8 mouse cellular contexts compared by ENCODE assay signal in the genomic region with DNA sequence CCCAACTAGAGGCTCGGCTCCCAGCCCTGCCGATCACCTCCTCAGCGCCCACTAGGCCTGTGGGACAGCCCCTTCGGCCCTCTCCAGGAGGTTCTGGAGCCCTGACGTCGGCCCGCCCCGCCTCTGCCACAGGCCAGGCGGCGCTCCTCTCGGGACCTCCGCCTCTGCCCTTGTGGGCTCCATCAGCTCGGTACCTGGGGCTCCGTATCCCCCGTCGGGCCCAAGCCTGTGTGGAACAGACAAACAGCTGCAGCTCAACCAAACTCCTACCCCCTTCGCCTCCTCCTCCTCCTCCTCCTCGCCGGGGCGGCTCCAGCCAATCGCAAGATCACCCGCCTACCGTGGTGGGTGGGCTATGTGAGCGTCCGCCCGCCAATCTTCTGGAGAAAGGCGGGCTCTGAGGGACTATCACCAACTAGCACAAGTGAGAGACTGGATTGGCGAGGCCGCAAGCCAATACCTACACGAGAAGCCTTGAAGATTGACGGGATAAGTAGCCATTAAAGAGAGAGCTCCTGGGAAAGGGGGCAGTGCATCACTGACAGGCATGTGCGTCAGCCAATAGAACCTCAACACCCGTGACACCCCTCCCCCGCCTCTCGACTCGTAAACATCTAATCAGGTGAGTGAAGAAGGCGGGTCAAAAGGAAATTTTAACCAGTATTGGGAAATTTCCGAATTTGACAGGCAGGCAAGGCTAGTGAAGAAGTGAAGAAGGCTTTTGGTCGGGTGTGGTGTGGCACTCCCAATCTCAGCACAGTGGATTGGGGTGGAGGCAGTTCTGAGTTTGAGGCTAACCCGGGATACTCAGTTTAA. TPM values are rescaled to one million over a fixed set of nuclear protein-coding genes. Genes with fewer than 3 reads are reported as not detected.
DNase-seq lines count a peak whose midpoint lies in the region; ATAC-seq and TF ChIP-seq lines count a peak whose summit lies in the region.

A gene (minus strand): TSS at position 273 of the 816 bp plus-strand sequence.

- peak; percentile 99 for DNase-seq in MEL (ENCODE audit: low read depth, low spot score)
- DNase-seq in cerebellum, adult 2 months = peak; percentile 99 to 100
- peak; percentile 99 for DNase-seq in forebrain, postnatal 0 days
- peak; percentile 97 for DNase-seq in heart, postnatal 4 days
- DNase-seq in layer of hippocampus, adult 8-10 months (ENCODE audit: low spot score in 2 of 2) = peak; percentile 100
- peak; percentile 99 for DNase-seq in ovary, adult 18-20 months (ENCODE audit: low spot score)
- peak; percentile 99 for DNase-seq in thymus, postnatal 0 days (ENCODE audit: low spot score)

- H3K27me3 ChIP-seq in MEL (ENCODE audit: control insufficient read depth in 1 of 2, insufficient read depth in 2 of 2, low read length in 2 of 2) = no peaks in the 10 kb centered on the region
- H3K27me3 ChIP-seq in cerebellum, adult 2 months (ENCODE audit: control insufficient read depth, insufficient read depth, low read length) = no peaks in the 10 kb centered on the region
- no peaks in the 10 kb centered on the region for H3K27me3 ChIP-seq in forebrain, postnatal 0 days (ENCODE audit: insufficient read depth, low read length)
- no peaks in the 10 kb centered on the region for H3K27me3 ChIP-seq in lung, embryonic 15.5 days

- peak; percentile 98 for ATAC-seq in forebrain, postnatal 0 days
- ATAC-seq in lung, embryonic 15.5 days (ENCODE audit: borderline replicate concordance, extremely low read depth, low FRiP score, low TSS enrichment) = peak; percentile 99

- peak within 1 kb of the TSS; percentile 79 for H3K4me2 ChIP-seq in forebrain, postnatal 0 days (ENCODE audit: low read depth)
- peak within 1 kb of the TSS; percentile 74 for H3K4me2 ChIP-seq in lung, embryonic 15.5 days

- peaks cover 0 to 4% of the 10 kb centered on the region in 2 experiments; a peak in 2 of 4 replicates for H3K4me1 ChIP-seq in MEL (ENCODE audit: control insufficient read depth in 1 of 2, insufficient read depth in 2 of 2, low read length in 2 of 2)
- no peaks in the 10 kb centered on the region; the same call in 1 of the 2 replicates for H3K4me1 ChIP-seq in cerebellum, adult 2 months (ENCODE audit: control insufficient read depth, insufficient read depth, low read length)
- no peaks in the 10 kb centered on the region for H3K4me1 ChIP-seq in forebrain, postnatal 0 days (ENCODE audit: insufficient read depth)
- peaks cover 14% of the 10 kb centered on the region for H3K4me1 ChIP-seq in lung, embryonic 15.5 days

- peak within 1 kb of the TSS; percentile 35 for H3K27ac ChIP-seq in MEL (ENCODE audit: control insufficient read depth, low read depth, low read length)
- peak within 1 kb of the TSS; percentile 84 for H3K27ac ChIP-seq in cerebellum, adult 2 months (ENCODE audit: insufficient read depth, low read length)
- H3K27ac ChIP-seq in forebrain, postnatal 0 days (ENCODE audit: low read depth, low read length) = peak within 1 kb of the TSS; percentile 94
- H3K27ac ChIP-seq in lung, embryonic 15.5 days = peak within 1 kb of the TSS; percentile 98

- WGBS in cerebellum, adult 2 months = 1% methylated on average over 40 of the region's 40 CpGs
- WGBS in forebrain, postnatal 0 days = under 1% methylated on average over 40 of the region's 40 CpGs
- 1% methylated on average over 40 of the region's 40 CpGs for WGBS in lung, embryonic 15.5 days

- peak; percentile 61 to 87; a peak in 3 of 4 replicates for TF ChIP-seq POLR2A in MEL (IDR thresholded peaks at IDR 0.05; ENCODE audit: control insufficient read depth in 1 of 2, insufficient read depth in 1 of 2, low read depth in 1 of 2, low read length in 2 of 2, poor library complexity in 1 of 2)
- TF ChIP-seq POLR2A in cerebellum, adult 2 months (IDR thresholded peaks at IDR 0.05; ENCODE audit: borderline replicate concordance, insufficient read depth, low read length) = peak; percentile 85

- H3K9me3 ChIP-seq in MEL (replicated peaks; ENCODE audit: insufficient read depth, low read length) = no peaks in the 10 kb centered on the region
- no peaks in the 10 kb centered on the region for H3K9me3 ChIP-seq in forebrain, postnatal 0 days (ENCODE audit: low read length)
- H3K9me3 ChIP-seq in lung, embryonic 15.5 days = no peaks in the 10 kb centered on the region

- peaks cover 4% of the 10 kb centered on the region; the same call in 1 of the 2 replicates for H3K79me2 ChIP-seq in MEL (ENCODE audit: control insufficient read depth, insufficient read depth, low read length, poor library complexity)

- peaks cover 0 to 9% of the 10 kb centered on the region in 2 experiments; a peak in 3 of 4 replicates for H3K36me3 ChIP-seq in MEL (ENCODE audit: control insufficient read depth in 1 of 2, insufficient read depth in 2 of 2, low read length in 2 of 2)
- H3K36me3 ChIP-seq in forebrain, postnatal 0 days (ENCODE audit: insufficient read depth) = no peaks in the 10 kb centered on the region
- H3K36me3 ChIP-seq in lung, embryonic 15.5 days = peaks cover 36% of the 10 kb centered on the region

- no peak for TF ChIP-seq CTCF in MEL (IDR thresholded peaks at IDR 0.05 in 2 of 3, conservative IDR thresholded peaks at IDR 0.05 in 1 of 3; ENCODE audit: control insufficient read depth in 1 of 3, insufficient read depth in 1 of 3, low read depth in 2 of 3, low read length in 3 of 3, poor library complexity in 1 of 3, severe bottlenecking in 1 of 3)
- no peak for TF ChIP-seq CTCF in cerebellum, adult 2 months (IDR thresholded peaks at IDR 0.05; ENCODE audit: borderline replicate concordance, insufficient read depth, low read depth, low read length)
- no peak for TF ChIP-seq CTCF in forebrain, postnatal 0 days (IDR thresholded peaks at IDR 0.05; ENCODE audit: low read depth)

- no peak for TF ChIP-seq RAD21 in MEL (IDR thresholded peaks at IDR 0.05; ENCODE audit: low read depth, low read length)

- peak within 1 kb of the TSS; percentile 73 for H3K9ac ChIP-seq in MEL (ENCODE audit: control insufficient read depth, low read depth, low read length, poor library complexity, severe bottlenecking)
- peak within 1 kb of the TSS; percentile 94 for H3K9ac ChIP-seq in forebrain, postnatal 0 days
- H3K9ac ChIP-seq in lung, embryonic 15.5 days = peak within 1 kb of the TSS; percentile 80

- H3K4me3 ChIP-seq in MEL (ENCODE audit: control insufficient read depth in 1 of 2, insufficient read depth in 1 of 2, low read depth in 2 of 2, low read length in 2 of 2) = peak within 1 kb of the TSS; percentile 83 to 89
- H3K4me3 ChIP-seq in cerebellum, adult 2 months (replicated peaks; ENCODE audit: insufficient read depth, low read depth, low read length) = peak within 1 kb of the TSS; percentile 74
- peak within 1 kb of the TSS; percentile 95 for H3K4me3 ChIP-seq in forebrain, postnatal 0 days (ENCODE audit: low read depth, low read length)
- H3K4me3 ChIP-seq in lung, embryonic 15.5 days = peak within 1 kb of the TSS; percentile 72

- 0 out of 4 replicates have a peak, but pooled peaks of 1 of the 2 experiments have one; percentile 9 for TF ChIP-seq EP300 in MEL (IDR thresholded peaks at IDR 0.05; ENCODE audit: low read depth in 1 of 2, low read length in 2 of 2)

TF ChIP-seq in MEL, 35 proteins besides CTCF, POLR2A, EP300 and RAD21 (continues in another document):
- TF ChIP-seq ETS1 (IDR thresholded peaks at IDR 0.05; ENCODE audit: low read depth, low read length) (0 out of 2 replicates have a peak, but pooled peaks have one; percentile 18), MEF2A (IDR thresholded peaks at IDR 0.05; ENCODE audit: extremely low read depth, insufficient replicate concordance, low read depth, low read length, poor library complexity, severe bottlenecking) (no peak), NELFE (IDR thresholded peaks at IDR 0.05; ENCODE audit: low read depth, low read length) (peak; percentile 76), RCOR1 (IDR thresholded peaks at IDR 0.05; ENCODE audit: low read depth, low read length) (no peak), MAX (IDR thresholded peaks at IDR 0.05; ENCODE audit: low read length) (peak; percentile 86), ZNF384 (IDR thresholded peaks at IDR 0.05; ENCODE audit: low read depth, low read length) (peak; percentile 20; the same call in 1 of the 2 replicates), USF1 (IDR thresholded peaks at IDR 0.05; ENCODE audit: low read depth, low read length) (peak; percentile 62; the same call in 1 of the 2 replicates), MYC (IDR thresholded peaks at IDR 0.05; ENCODE audit: low read depth, low read length) (no peak), UBTF (IDR thresholded peaks at IDR 0.05; ENCODE audit: borderline replicate concordance, insufficient read depth, low read depth, low read length) (peak; percentile 88; the same call in 1 of the 2 replicates), TCF12 (IDR thresholded peaks at IDR 0.05; ENCODE audit: low read depth, low read length) (no peak), SIN3A (IDR thresholded peaks at IDR 0.05; ENCODE audit: low read length) (peak; percentile 43), CHD2 (IDR thresholded peaks at IDR 0.05; ENCODE audit: low read length) (peak; percentile 96), E2F4 (IDR thresholded peaks at IDR 0.05; ENCODE audit: borderline replicate concordance, low read depth, low read length) (no peak), ZKSCAN1 (IDR thresholded peaks at IDR 0.05; ENCODE audit: low read depth, low read length) (no peak), MAZ (IDR thresholded peaks at IDR 0.05; ENCODE audit: low read depth, low read length) (peak; percentile 73), BHLHE40 (IDR thresholded peaks at IDR 0.05; ENCODE audit: borderline replicate concordance, low read depth, low read length) (no peak), ZMIZ1 (IDR thresholded peaks at IDR 0.05; ENCODE audit: low read depth, low read length) (0 out of 2 replicates have a peak, but pooled peaks have one; percentile 30), MAFK (IDR thresholded peaks at IDR 0.05; ENCODE audit: borderline replicate concordance, low read depth, low read length) (no peak), ZC3H11A (IDR thresholded peaks at IDR 0.05; ENCODE audit: low read depth, low read length) (no peak), POLR2AphosphoS2 (IDR thresholded peaks at IDR 0.05; ENCODE audit: low read length) (peak; percentile 68), MYB (IDR thresholded peaks at IDR 0.05; ENCODE audit: low read depth, low read length) (no peak)

RNA-seq across cellular contexts. Expression of the gene that starts here (rescaled TPM):
- 16.2 and 18.7 TPM in 2 replicates for total RNA-seq in MEL (2012; rRNA removed)
- 10 to 100 TPM; 23.3 to 45.7 TPM for polyA plus RNA-seq in MEL (2012; ENCODE audit: insufficient read depth in 1 of 2, insufficient read length in 2 of 2, low read depth in 1 of 2, low replicate concordance in 2 of 2, missing spikeins in 1 of 2)
- polyA plus RNA-seq in cerebellum, adult 2 months (2012; rRNA removed) = 132 and 133 TPM in 2 replicates
- 133 TPM in 2 replicates for total RNA-seq in forebrain, postnatal 0 days (2014; rRNA removed)
- polyA plus RNA-seq in forebrain, postnatal 0 days (2015; fragmentation: Nextera tagmentation; extraction: Ambion mirVana) = 104 and 118 TPM in 2 replicates
- total RNA-seq in heart, postnatal 4 days (2021) = 10 to 100 TPM; 65.1 to 66.3 TPM
- 100 to 1,000 TPM; 132 to 151 (median 135) TPM for total RNA-seq in layer of hippocampus, adult 8-10 months (2022)
- polyA plus RNA-seq in lung, embryonic 15.5 days (2015; fragmentation: Nextera tagmentation; extraction: Ambion mirVana) = 73.8 and 77.8 TPM in 2 replicates
- polyA plus RNA-seq in thymus, postnatal 0 days (2015; fragmentation: Nextera tagmentation; extraction: Ambion mirVana) = 45.3 and 46.5 TPM in 2 replicates

Comparison
In these comparisons a context has a peak if more than half of its experiments do, and no peak if none do; other contexts are left out.
1. Peak in every context shown above with its lines: DNase-seq, ATAC-seq, H3K4me3 ChIP-seq and H3K27ac ChIP-seq.
2. H3K27ac ChIP-seq: peak in every context shown above with its lines; median percentile 98 in lung, embryonic 15.5 days; 94 in forebrain, postnatal 0 days; 84 in cerebellum, adult 2 months; 35 in MEL.